Mouse (Mus musculus): ENCODE measurements at regions not wholly inside any gene's neighbourhood (a gene's known extent, or its start where the extent isn't known, plus 50 kb on each side); places are given as distances from the start of the nearest gene placed in this dataset.

GRCm38 (mm10) chr15:15331947-15332346 is 1396.6 kb upstream of the Cdh9 start:
- no peak for TF ChIP-seq ZC3H11A (IDR thresholded peaks at IDR 0.05; ENCODE audit: borderline replicate concordance, low read depth, low read length)
- no peak for TF ChIP-seq MAFK (IDR thresholded peaks at IDR 0.05; ENCODE audit: insufficient read depth, low read depth, low read length)
